ENCODE assay signal across 19 mouse cellular contexts in genomic region chr17:80949382-80949781, GRCm38 (mm10). TPM values are rescaled to one million over a fixed set of nuclear protein-coding genes. Genes with fewer than 3 reads are reported as not detected.
DNase-seq lines count a peak whose midpoint lies in the region; TF ChIP-seq lines count a peak whose summit lies in the region.
"Had no signal": no experiment of that assay in that cellular context is flagged by ENCODE, and none has a peak within 500 bp of the region (broad histone marks: within the 10 kb centered on the region; RNA-seq: fewer than 3 reads in every experiment).

No protein-coding gene starts in this region.

- TF ChIP-seq CTCF in kidney, adult 2 months (conservative IDR thresholded peaks at IDR 0.05; ENCODE audit: insufficient read depth, insufficient read length, low read depth, low read length) = no peak
- TF ChIP-seq CTCF in left cerebral cortex, adult 2 months (IDR thresholded peaks at IDR 0.05) = no peak

- no peak overlapping the region for H3K27ac ChIP-seq in kidney, adult 2 months (ENCODE audit: insufficient read depth, low read depth, low read length)
- H3K27ac ChIP-seq in left cerebral cortex, adult 2 months = no peak overlapping the region; the same call in 1 of the 2 replicates
- H3K27ac ChIP-seq: embryonic facial prominence, embryonic 10.5 days; embryonic facial prominence, embryonic 12.5 days; forebrain, embryonic 13.5 days; forebrain, embryonic 15.5 days had no signal

- H3K4me1 ChIP-seq in kidney, adult 2 months (ENCODE audit: control insufficient read depth, insufficient read depth, low read length) = peaks cover 9% of the 10 kb centered on the region; the same call in 1 of the 2 replicates

- H3K4me3 ChIP-seq in kidney, adult 2 months (ENCODE audit: insufficient read depth, low read depth, low read length) = no peak overlapping the region
- peak overlapping the region; percentile 3; the same call in 1 of the 2 replicates for H3K4me3 ChIP-seq in left cerebral cortex, adult 2 months
- H3K4me3 ChIP-seq: embryonic facial prominence, embryonic 10.5 days; embryonic facial prominence, embryonic 12.5 days; forebrain, embryonic 13.5 days; forebrain, embryonic 15.5 days had no signal

- TF ChIP-seq POLR2A in kidney, adult 2 months (IDR thresholded peaks at IDR 0.05; ENCODE audit: low read depth, low read length) = no peak

- WGBS in kidney, adult 2 months = 82% methylated on average over 7 of the region's 7 CpGs

- peak; percentile 58 for DNase-seq in heart, adult 11 months
- no peak for DNase-seq in heart, adult 8-10 months (ENCODE audit: low spot score)
- DNase-seq in kidney, adult 2 months = peak; percentile 30
- no peak for DNase-seq in kidney, adult 18-20 months
- DNase-seq in left cerebral cortex, adult 2 months (ENCODE audit: extremely low spot score in 1 of 2, low spot score in 2 of 2) = no peak
- no peak for DNase-seq in left cerebral cortex, postnatal 10 days (ENCODE audit: extremely low spot score in 1 of 2, low spot score in 2 of 2)
- DNase-seq in brain, adult 2 months (ENCODE audit: low read depth, low spot score) = peak; percentile 53
- no peak for DNase-seq in neural tube, embryonic 10.5 days (ENCODE audit: extremely low spot score, low spot score)
- DNase-seq: adrenal gland, adult 2 months; adrenal gland, postnatal 10 days; adrenal gland, postnatal 25 days; cerebellum, adult 9-10 months; forebrain, postnatal 0 days had no signal

- no peaks in the 10 kb centered on the region for H3K36me3 ChIP-seq in kidney, adult 2 months (ENCODE audit: control insufficient read depth, insufficient read depth, low read length)
- H3K36me3 ChIP-seq: embryonic facial prominence, embryonic 10.5 days; embryonic facial prominence, embryonic 12.5 days; forebrain, embryonic 15.5 days had no signal

- H3K27me3 ChIP-seq in kidney, adult 2 months (replicated peaks; ENCODE audit: control insufficient read depth, insufficient read depth, low read length) = no peaks in the 10 kb centered on the region; the same call in 1 of the 2 replicates
- H3K27me3 ChIP-seq: forebrain, embryonic 13.5 days; forebrain, embryonic 15.5 days had no signal

- intact Hi-C loops in left cerebral cortex, adult 2 months (cut with DNase I) = no loop called here
- intact Hi-C loops in left cerebral cortex, postnatal 10 days (cut with DNase I) = loop anchor here (5.0 to 10.0 kb wide), 2 partner anchors 33 to 145 kb away; no protein-coding TSS in a partner anchor

RNA-seq across cellular contexts. Expression of gene Tmem178, which starts 5.0 kb away (rescaled TPM):
- total RNA-seq in heart, adult 8-10 months (2022) = under 1 TPM; 0.16 to 0.56 (median 0.30) TPM
- 19.9 and 25.9 TPM in 2 replicates for polyA plus RNA-seq in kidney, adult 2 months (2012; rRNA removed)
- 100 to 1,000 TPM; 108 to 141 TPM for total RNA-seq in left cerebral cortex, adult 2 months (2021)
- 10 to 100 TPM; 77.1 to 80.7 TPM for total RNA-seq in left cerebral cortex, postnatal 10 days (2021)
- total RNA-seq: MEL had no signal
- polyA plus RNA-seq: C2C12 had no signal

Comparison
In these comparisons a context has a peak if more than half of its experiments do, and no peak if none do; other contexts are left out.
1. DNase-seq: peak in heart, adult 11 months (single experiment), kidney, adult 2 months (single experiment) and brain, adult 2 months (single experiment); none in heart, adult 8-10 months (single experiment), kidney, adult 18-20 months (single experiment), left cerebral cortex, adult 2 months (0 of 2), left cerebral cortex, postnatal 10 days (0 of 2) and neural tube, embryonic 10.5 days (single experiment).
2. RNA of gene Tmem178, which starts 5.0 kb away (total RNA-seq): 108 to 141 TPM in left cerebral cortex, adult 2 months and 77.1 to 80.7 TPM in left cerebral cortex, postnatal 10 days; 0.16 to 0.56 TPM in heart, adult 8-10 months; every median in the first group is over 10 times any median in the second.